Mouse (Mus musculus): Measurements from ENCODE around the gene Bysl.
A peak's percentile ranks its signal among the peaks of the same experiment; 100 is the strongest.
"Not testable (repeated sequence)": the region's sequence is repeated elsewhere in the genome, so short reads cannot be mapped to it uniquely, and the experiment has no call there.

The Bysl gene

GRCm38 (mm10) chr17:47610849-47611660 is at the start of gene Bysl, which contains the start of the genes Med20 and Gm20517:
Bysl (minus strand) TSS chr17:47611492.
Med20 (plus strand) TSS chr17:47611582.
Gm20517 (plus strand) TSS chr17:47611589.
- peak; percentile 85 to 92 for DNase-seq (ENCODE audit: low read depth in 1 of 2, low spot score in 2 of 2)

GRCm38 (mm10) chr17:47658741-47659243 is 47.5 kb upstream of the Bysl start:
- DNase-seq (ENCODE audit: low read depth in 1 of 2, low spot score in 2 of 2): no peak

- DNase-seq (ENCODE audit: low read depth in 1 of 2, low spot score in 2 of 2): no peak
Measured at GRCm38 (mm10) chr17:47657901-47658300, 46.6 kb upstream of the Bysl start.

GRCm38 (mm10) chr17:47655697-47656096 is 44.4 kb upstream of the Bysl start:
- no peak for DNase-seq (ENCODE audit: low read depth in 1 of 2, low spot score in 2 of 2)

GRCm38 (mm10) chr17:47654346-47654745 is 43.1 kb upstream of the Bysl start:
- DNase-seq (ENCODE audit: low read depth in 1 of 2, low spot score in 2 of 2): not testable (repeated sequence)

- DNase-seq (ENCODE audit: low read depth in 1 of 2, low spot score in 2 of 2): no peak
Measured at GRCm38 (mm10) chr17:47651953-47652352, 40.7 kb upstream of the Bysl start.

GRCm38 (mm10) chr17:47648966-47649365 is 37.7 kb upstream of the Bysl start:
- DNase-seq (ENCODE audit: low read depth in 1 of 2, low spot score in 2 of 2): no peak

- DNase-seq (ENCODE audit: low read depth in 1 of 2, low spot score in 2 of 2): peak; percentile 35 to 58
Measured at GRCm38 (mm10) chr17:47646683-47647082, 35.4 kb upstream of the Bysl start.

GRCm38 (mm10) chr17:47642992-47643391 is 31.7 kb upstream of the Bysl start:
- DNase-seq (ENCODE audit: low read depth in 1 of 2, low spot score in 2 of 2): no peak

- no peak for DNase-seq (ENCODE audit: low read depth in 1 of 2, low spot score in 2 of 2)
Measured at GRCm38 (mm10) chr17:47633999-47634770, 22.9 kb upstream of the Bysl start.

GRCm38 (mm10) chr17:47632181-47632840 is 21.0 kb upstream of the Bysl start:
- no peak for DNase-seq (ENCODE audit: low read depth in 1 of 2, low spot score in 2 of 2)

- DNase-seq (ENCODE audit: low read depth in 1 of 2, low spot score in 2 of 2): no peak
Measured at GRCm38 (mm10) chr17:47630678-47631065, 19.4 kb upstream of the Bysl start, which contains the start of gene Usp49. Usp49 (plus strand) TSS chr17:47630690.

- no peak for DNase-seq (ENCODE audit: low read depth in 1 of 2, low spot score in 2 of 2)
Measured at GRCm38 (mm10) chr17:47629717-47630677, 18.7 kb upstream of the Bysl start.

GRCm38 (mm10) chr17:47628851-47629676 is 17.8 kb upstream of the Bysl start:
- DNase-seq (ENCODE audit: low read depth in 1 of 2, low spot score in 2 of 2): peak; percentile 76 to 87

GRCm38 (mm10) chr17:47627791-47628190 is 16.5 kb upstream of the Bysl start:
- no peak for DNase-seq (ENCODE audit: low read depth in 1 of 2, low spot score in 2 of 2)

GRCm38 (mm10) chr17:47626031-47626430 is 14.7 kb upstream of the Bysl start:
- no peak for DNase-seq (ENCODE audit: low read depth in 1 of 2, low spot score in 2 of 2)

GRCm38 (mm10) chr17:47625088-47625487 is 13.8 kb upstream of the Bysl start:
- DNase-seq (ENCODE audit: low read depth in 1 of 2, low spot score in 2 of 2): no peak

GRCm38 (mm10) chr17:47624572-47624971 is 13.3 kb upstream of the Bysl start:
- DNase-seq (ENCODE audit: low read depth in 1 of 2, low spot score in 2 of 2): not testable (repeated sequence)

GRCm38 (mm10) chr17:47622912-47623554 is 11.7 kb upstream of the Bysl start:
- no peak for DNase-seq (ENCODE audit: low read depth in 1 of 2, low spot score in 2 of 2)
